Mouse (Mus musculus) neural tube, embryonic 15.5 days (tissue): ENCODE measurements around the gene Slx4. TPM values are rescaled to one million over a fixed set of nuclear protein-coding genes. Genes with fewer than 3 reads are reported as not detected.

ENCODE experiments used
- ATAC-seq: fragments of 200-750 bp; cut with Nextera tagmentation; 2 replicates; pipeline ENCODE4 v1.8.0; 2017; ENCODE audit warnings: mild to moderate bottlenecking, moderate TSS enrichment, moderate library complexity; ENCODE audit not compliant: low FRiP score
- H3K27ac ChIP-seq: fragments of 300-500 bp; sonication (generic); replicated peaks from 2 replicates; pipeline ENCODE4 v1.5.1; 2015; ENCODE audit warnings: mild to moderate bottlenecking, inconsistent platforms
- H3K27me3 ChIP-seq: fragments of 300-500 bp; sonication (generic); replicated peaks from 2 replicates; pipeline ENCODE4 v1.6.1; 2015; ENCODE audit warnings: inconsistent platforms
- H3K36me3 ChIP-seq: fragments of 300-500 bp; sonication (generic); 2 replicates; pipeline ENCODE4 v1.6.1; 2015; ENCODE audit warnings: inconsistent platforms
- H3K4me1 ChIP-seq: fragments of 300-500 bp; sonication (generic); 2 replicates; pipeline ENCODE4 v1.6.1; 2015; ENCODE audit warnings: inconsistent platforms
- H3K4me2 ChIP-seq: fragments of 300-500 bp; sonication (generic); 2 replicates; pipeline ENCODE4 v1.6.1; 2015; ENCODE audit warnings: inconsistent platforms, mild to moderate bottlenecking, moderate library complexity
- H3K4me3 ChIP-seq: fragments of 300-500 bp; sonication (generic); replicated peaks from 2 replicates; pipeline ENCODE4 v1.5.1; 2015; ENCODE audit warnings: mild to moderate bottlenecking, inconsistent platforms
- H3K9ac ChIP-seq: fragments of 300-500 bp; sonication (generic); replicated peaks from 2 replicates; pipeline ENCODE4 v1.6.1; 2015; ENCODE audit warnings: mild to moderate bottlenecking, inconsistent platforms
- H3K9me3 ChIP-seq: fragments of 300-500 bp; sonication (generic); replicated peaks from 2 replicates; pipeline ENCODE4 v1.6.1; 2016; ENCODE audit warnings: inconsistent platforms
- WGBS: fragments of 180-500 bp; shearing (Covaris S2); methylation state at CpG from one replicate; pipeline ENCODE4 v1.1.7; 2015; ENCODE audit warnings: mixed read lengths; 5-methylcytosine and 5-hydroxymethylcytosine counted together
- polyA plus RNA-seq: library from polyadenylated mRNA; unstranded; fragments of >200 nt; fragmentation: Nextera tagmentation; extraction: Ambion mirVana; gene quantifications from 2 replicates; pipeline ENCODE4 v1.2.1, GENCODE M21; 2015

Gene Slx4
- 21.6 TPM in 2 replicates for polyA plus RNA-seq

DNA sequence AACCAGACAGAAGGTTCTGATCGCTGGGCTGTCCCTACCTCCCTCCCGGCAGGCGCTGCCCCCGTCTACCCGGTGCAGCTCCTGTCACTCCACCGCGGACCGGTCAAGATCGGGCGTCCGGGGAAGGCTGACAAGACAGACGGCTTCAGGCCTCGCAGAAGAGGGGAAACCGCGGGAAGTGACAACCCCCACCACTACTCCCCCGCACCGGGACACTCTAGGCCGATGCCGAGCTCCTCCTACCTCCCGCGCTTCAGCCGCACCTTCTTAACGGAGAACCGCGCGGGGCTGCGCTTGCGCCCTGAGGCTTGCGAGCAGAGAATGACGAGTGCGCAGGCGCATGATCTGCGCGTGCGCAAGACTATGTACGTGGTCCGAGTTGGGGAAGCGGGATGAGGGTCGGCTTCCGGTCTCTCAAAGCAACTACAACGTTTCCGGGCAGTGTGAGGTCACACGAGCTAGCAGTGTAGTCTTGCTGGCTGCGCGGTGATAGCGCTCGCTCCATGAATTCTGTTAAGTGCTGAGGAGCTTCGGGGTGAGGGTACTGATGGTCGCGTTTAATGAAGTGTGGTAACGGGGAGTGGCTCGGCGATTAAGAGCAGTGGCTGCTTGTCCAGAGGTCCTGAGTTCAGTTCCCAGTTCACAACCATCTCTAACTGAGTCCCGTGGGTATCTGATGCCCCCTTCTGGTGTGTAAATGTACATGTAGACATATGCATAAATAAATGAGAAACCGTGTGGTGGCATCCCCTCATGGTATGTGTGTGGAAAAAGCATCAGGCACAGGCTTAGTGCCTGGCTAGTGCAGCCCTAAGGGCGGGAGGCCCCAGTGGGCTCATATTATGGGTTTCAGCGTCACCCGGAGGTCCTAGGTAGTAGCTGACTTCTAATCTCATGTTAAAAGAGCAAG, at the start of gene Slx4:
Gene Slx4, minus strand, starts transcription at position 282 of the 910 bp plus-strand sequence.
- H3K9ac ChIP-seq: peak within 1 kb of the TSS; percentile 91
- peak within 1 kb of the TSS; percentile 80 for H3K4me2 ChIP-seq
- no peaks in the 10 kb centered on the region for H3K9me3 ChIP-seq
- WGBS: 1% methylated on average over 58 of the region's 58 CpGs
- H3K4me1 ChIP-seq: peaks cover 21% of the 10 kb centered on the region
- H3K4me3 ChIP-seq: peak within 1 kb of the TSS; percentile 82
- H3K27me3 ChIP-seq: no peaks in the 10 kb centered on the region
- peaks cover 25% of the 10 kb centered on the region for H3K36me3 ChIP-seq
- H3K27ac ChIP-seq: peak within 1 kb of the TSS; percentile 89
- peak; percentile 97 for ATAC-seq

DNA sequence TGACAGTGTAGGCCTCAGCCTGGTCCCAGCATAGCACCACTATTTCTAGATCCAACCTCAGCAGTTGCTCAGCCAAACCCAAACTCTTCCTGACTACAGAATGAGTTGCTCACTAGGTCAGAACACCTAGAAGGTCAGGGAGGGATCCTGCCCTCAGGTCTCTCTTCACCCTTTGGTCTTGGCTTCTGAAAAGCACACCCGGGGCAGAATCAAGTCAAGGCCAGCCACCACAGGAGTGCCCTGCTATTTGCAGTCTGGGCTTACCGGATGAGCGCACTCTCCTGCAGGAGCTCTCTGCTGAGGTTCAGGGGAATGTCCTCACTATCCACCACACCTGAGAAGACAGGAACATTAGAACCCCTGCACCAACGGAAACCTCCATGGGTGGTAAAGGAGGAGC, 49.0 kb upstream of the Slx4 start:
- Histone ChIP-seq H3K4me2 (no peak overlapping the region), H3K27ac (no peak overlapping the region), H3K9ac (no peak overlapping the region), H3K4me3 (no peak overlapping the region), H3K9me3 (no peaks in the 10 kb centered on the region), H3K36me3 (peaks cover 82% of the 10 kb centered on the region), H3K27me3 (no peaks in the 10 kb centered on the region), H3K4me1 (no peaks in the 10 kb centered on the region)
- 98% methylated on average over 4 of the region's 4 CpGs for WGBS
- no peak for ATAC-seq

DNA sequence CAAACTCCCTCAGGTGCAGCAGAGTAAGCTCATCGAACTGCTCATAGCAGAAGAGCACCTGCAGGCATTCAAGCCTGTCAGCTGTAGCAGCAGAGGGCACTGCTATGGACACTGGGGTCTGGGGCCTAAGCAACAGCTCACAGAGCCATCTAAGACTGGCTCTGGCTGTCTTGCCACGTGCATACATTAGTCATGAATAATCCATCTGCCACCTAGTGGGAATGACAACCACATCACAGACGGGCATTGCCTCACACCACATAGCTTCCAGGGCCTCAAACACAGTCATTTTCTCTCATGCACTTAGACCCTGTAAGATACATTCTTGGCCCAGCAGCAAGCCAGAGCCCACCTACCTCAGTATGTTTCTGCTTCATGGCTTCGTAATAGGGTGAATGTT, 42.0 kb upstream of the Slx4 start:
- WGBS: 86% methylated on average over 4 of the region's 4 CpGs
- no peak for ATAC-seq
- H3K4me3 ChIP-seq: no peak overlapping the region
- H3K4me1 ChIP-seq: no peaks in the 10 kb centered on the region
- H3K27ac ChIP-seq: no peak overlapping the region
- H3K9me3 ChIP-seq: no peaks in the 10 kb centered on the region
- no peak overlapping the region for H3K9ac ChIP-seq
- no peak overlapping the region for H3K4me2 ChIP-seq
- peaks cover 81% of the 10 kb centered on the region for H3K36me3 ChIP-seq
- H3K27me3 ChIP-seq: no peaks in the 10 kb centered on the region

DNA sequence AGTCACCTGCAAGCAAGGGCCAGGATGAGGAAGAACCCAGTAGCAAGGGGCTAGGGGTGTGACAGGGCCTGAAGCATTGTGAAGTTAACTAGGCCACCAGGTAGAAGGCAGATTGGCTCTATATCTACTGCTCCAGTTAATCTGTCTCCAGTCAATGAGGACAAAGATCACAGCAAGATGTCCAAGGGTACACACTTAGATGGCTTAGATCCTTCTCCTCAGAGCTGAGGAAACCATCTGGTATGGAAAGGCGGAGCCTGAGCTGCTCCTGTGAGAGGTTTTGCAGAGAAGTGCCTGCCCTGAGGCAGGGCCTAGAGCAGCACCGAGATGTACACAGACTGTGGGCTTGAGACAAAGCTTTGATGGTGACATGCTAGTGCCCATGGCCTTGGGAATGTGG, 40.5 kb upstream of the Slx4 start:
- WGBS: 97% methylated on average over 2 of the region's 2 CpGs
- Histone ChIP-seq H3K27ac (no peak overlapping the region), H3K4me2 (no peak overlapping the region), H3K27me3 (no peaks in the 10 kb centered on the region), H3K9ac (no peak overlapping the region), H3K4me1 (no peaks in the 10 kb centered on the region), H3K36me3 (peaks cover 75% of the 10 kb centered on the region), H3K4me3 (no peak overlapping the region), H3K9me3 (no peaks in the 10 kb centered on the region)
- ATAC-seq: no peak

DNA sequence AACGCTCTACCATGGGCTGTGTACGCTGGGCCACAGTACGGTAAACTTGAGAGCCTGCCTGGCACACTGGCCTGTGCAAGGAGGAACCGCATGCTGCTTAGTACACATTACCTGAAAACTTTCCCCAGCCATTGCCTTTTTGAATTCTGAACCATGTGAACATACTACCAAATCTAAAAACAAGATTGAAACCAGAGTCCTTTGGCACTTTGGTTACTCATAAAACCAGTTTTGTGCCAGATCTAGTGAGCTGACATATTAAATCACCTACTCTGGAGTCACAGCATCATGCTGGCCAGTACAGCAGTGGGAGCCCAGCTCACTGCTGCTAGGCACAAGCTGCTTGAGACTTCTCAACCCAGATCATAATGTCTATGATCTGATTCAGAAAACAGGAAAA, 38.1 kb upstream of the Slx4 start:
- Histone ChIP-seq H3K9ac (no peak overlapping the region), H3K9me3 (no peaks in the 10 kb centered on the region), H3K36me3 (peaks cover 79% of the 10 kb centered on the region), H3K27ac (no peak overlapping the region), H3K4me1 (no peaks in the 10 kb centered on the region), H3K4me3 (no peak overlapping the region), H3K27me3 (no peaks in the 10 kb centered on the region), H3K4me2 (no peak overlapping the region)
- no peak for ATAC-seq
- 98% methylated on average over 4 of the region's 4 CpGs for WGBS

DNA sequence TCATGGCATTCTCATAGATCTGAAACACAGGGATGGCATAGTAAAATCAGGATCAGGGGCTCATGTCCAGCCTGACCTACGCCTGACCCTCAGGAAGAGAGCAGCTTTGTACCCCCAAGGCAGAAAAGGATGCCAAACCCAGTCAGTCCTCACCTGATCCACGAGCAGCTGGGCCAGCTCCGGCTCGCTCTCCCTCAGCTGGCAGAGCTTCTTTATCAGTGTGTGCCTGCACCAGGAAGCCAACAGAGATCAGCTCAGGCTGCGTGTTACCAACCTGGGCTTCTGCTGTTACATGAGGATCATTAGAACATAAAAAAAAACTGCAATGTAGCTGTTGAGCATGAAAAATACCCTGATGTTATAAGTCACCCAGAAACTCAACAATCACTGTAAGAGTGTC, 36.6 kb upstream of the Slx4 start:
- WGBS: 94% methylated on average over 5 of the region's 5 CpGs
- ATAC-seq: no peak
- no peaks in the 10 kb centered on the region for H3K27me3 ChIP-seq
- no peak overlapping the region for H3K27ac ChIP-seq
- no peak overlapping the region for H3K4me3 ChIP-seq
- no peaks in the 10 kb centered on the region for H3K4me1 ChIP-seq
- no peaks in the 10 kb centered on the region for H3K9me3 ChIP-seq
- H3K9ac ChIP-seq: no peak overlapping the region
- peaks cover 73% of the 10 kb centered on the region for H3K36me3 ChIP-seq
- no peak overlapping the region for H3K4me2 ChIP-seq

DNA sequence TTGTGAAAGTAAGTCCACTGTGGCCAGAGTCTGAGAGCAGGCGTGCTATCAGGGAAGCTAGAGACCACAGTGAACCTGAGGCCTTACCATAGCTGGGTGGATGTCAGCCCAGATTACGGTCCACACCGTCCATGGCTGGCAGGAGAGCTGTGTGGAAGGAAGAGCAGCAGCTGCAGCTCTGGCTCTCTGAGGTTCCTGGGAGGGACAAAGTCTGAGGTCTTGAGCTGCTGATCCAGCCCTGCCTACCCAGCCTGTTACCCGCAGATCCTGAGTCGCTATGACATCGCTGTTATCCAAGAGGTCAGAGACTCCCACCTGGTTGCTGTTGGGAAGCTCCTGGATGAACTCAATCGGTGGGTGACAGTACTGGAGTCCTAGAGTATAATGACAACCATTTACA, 34.1 kb upstream of the Slx4 start:
- no peak for ATAC-seq
- Histone ChIP-seq H3K36me3 (peaks cover 54% of the 10 kb centered on the region), H3K27me3 (no peaks in the 10 kb centered on the region), H3K9me3 (no peaks in the 10 kb centered on the region), H3K4me1 (no peaks in the 10 kb centered on the region), H3K9ac (no peak overlapping the region), H3K4me3 (no peak overlapping the region), H3K4me2 (no peak overlapping the region), H3K27ac (no peak overlapping the region)
- 95% methylated on average over 7 of the region's 7 CpGs for WGBS

DNA sequence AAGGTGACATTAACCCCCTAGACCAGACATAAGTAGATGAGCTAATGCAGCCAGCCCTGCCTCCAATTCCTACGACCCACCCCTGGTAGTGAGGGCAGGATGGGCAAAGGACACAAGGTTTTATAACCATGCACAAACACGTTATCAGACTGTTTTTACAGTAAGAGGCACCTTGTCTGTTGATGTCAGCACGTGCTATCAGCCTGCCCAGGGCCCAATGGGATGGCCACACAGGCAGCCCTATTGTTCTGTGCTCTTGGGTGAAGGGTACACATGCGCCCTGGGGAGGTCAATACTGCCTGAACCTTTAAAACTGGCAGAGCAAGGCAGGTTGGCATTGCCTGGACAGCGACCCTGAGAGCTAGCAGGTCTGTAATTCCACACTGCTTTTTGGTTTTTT, 33.2 kb upstream of the Slx4 start, which contains the start of gene Dnase1:
Gene Dnase1, plus strand, starts transcription at position 136 of the 400 bp plus-strand sequence.
- Histone ChIP-seq H3K9me3 (no peaks in the 10 kb centered on the region), H3K36me3 (peaks cover 46% of the 10 kb centered on the region), H3K4me1 (no peaks in the 10 kb centered on the region), H3K9ac (no peak within 1 kb of the TSS), H3K4me2 (no peak within 1 kb of the TSS), H3K27me3 (no peaks in the 10 kb centered on the region), H3K4me3 (no peak within 1 kb of the TSS), H3K27ac (no peak within 1 kb of the TSS)
- ATAC-seq: no peak
- WGBS: 91% methylated on average over 5 of the region's 5 CpGs

DNA sequence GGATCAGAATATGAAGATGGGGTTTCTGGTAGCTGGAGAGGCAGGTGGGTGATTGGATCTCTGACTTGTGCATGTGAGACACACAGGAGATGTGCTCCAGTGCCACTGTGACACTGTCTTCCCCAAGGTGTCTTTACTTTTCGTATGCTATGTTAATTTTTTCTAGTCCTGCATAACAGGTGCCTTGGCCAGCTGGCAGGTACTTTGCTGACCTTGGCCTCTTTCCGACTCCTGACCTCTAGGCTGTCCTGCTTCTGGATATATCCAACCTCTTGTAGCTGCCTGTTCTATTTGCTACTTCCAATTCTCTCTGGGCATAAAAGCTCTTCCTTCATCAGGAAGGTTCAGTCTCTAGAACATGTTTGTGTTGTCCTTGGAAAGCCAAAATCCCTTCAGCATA, 32.0 kb upstream of the Slx4 start:
- H3K4me2 ChIP-seq: no peak overlapping the region
- H3K4me3 ChIP-seq: no peak overlapping the region
- H3K27ac ChIP-seq: no peak overlapping the region
- H3K4me1 ChIP-seq: no peaks in the 10 kb centered on the region
- ATAC-seq: no peak
- no peaks in the 10 kb centered on the region for H3K27me3 ChIP-seq
- no peak overlapping the region for H3K9ac ChIP-seq
- WGBS: 94% methylated on average over 2 of the region's 2 CpGs
- H3K9me3 ChIP-seq: no peaks in the 10 kb centered on the region
- H3K36me3 ChIP-seq: peaks cover 37% of the 10 kb centered on the region

DNA sequence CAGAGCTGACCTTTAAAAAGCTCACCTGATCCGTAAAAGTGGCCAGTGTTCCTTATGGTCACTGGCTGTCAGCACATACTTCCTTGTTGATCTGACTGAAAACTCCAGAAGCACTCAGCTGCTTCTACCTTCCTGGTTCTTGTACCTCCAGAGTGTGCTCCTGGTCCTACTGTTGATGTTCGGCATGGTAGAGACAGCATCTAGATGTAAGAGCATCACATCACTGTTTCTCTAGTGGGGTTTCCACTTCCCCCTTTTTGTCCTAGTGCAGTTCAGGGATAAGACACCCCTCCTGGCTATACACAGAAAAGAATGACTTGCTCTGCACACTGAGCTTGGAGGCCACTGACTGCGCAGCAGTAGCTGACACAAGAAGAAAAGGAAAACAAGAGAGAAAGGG, 30.9 kb upstream of the Slx4 start:
- no peak for ATAC-seq
- 89% methylated on average over 3 of the region's 3 CpGs for WGBS
- H3K9me3 ChIP-seq: no peaks in the 10 kb centered on the region

DNA sequence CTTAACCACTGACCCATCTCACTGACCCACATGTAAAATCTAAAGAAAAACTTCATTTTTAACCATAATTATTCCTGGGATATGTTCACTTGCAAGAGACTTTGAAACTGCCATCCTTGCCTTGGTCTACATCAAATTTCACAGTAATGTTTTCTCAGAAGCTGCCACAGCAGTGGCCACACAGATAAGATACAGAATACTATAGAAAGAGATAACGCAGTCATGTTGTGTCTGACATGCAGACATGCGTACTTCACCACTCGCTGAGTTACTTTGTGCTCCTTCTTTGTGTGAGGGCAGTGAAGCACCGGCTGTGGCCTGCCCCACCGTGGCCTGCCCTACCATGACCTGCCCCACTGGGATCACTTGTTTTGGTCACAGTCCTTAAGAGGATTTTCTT, 30.4 kb upstream of the Slx4 start:
- Histone ChIP-seq H3K4me1 (no peaks in the 10 kb centered on the region), H3K27me3 (no peaks in the 10 kb centered on the region), H3K4me2 (no peak overlapping the region), H3K27ac (no peak overlapping the region), H3K36me3 (peaks cover 27% of the 10 kb centered on the region), H3K9ac (no peak overlapping the region), H3K4me3 (no peak overlapping the region), H3K9me3 (no peaks in the 10 kb centered on the region)
- ATAC-seq: no peak
- WGBS: 75% methylated on average over 5 of the region's 5 CpGs

More for the DNA sequence above, 30.9 kb upstream of the Slx4 start:
- H3K4me2 ChIP-seq: no peak overlapping the region
- H3K27me3 ChIP-seq: no peaks in the 10 kb centered on the region
- no peak overlapping the region for H3K27ac ChIP-seq
- H3K36me3 ChIP-seq: peaks cover 32% of the 10 kb centered on the region
- no peaks in the 10 kb centered on the region for H3K4me1 ChIP-seq
- H3K9ac ChIP-seq: no peak overlapping the region
- H3K4me3 ChIP-seq: no peak overlapping the region

DNA sequence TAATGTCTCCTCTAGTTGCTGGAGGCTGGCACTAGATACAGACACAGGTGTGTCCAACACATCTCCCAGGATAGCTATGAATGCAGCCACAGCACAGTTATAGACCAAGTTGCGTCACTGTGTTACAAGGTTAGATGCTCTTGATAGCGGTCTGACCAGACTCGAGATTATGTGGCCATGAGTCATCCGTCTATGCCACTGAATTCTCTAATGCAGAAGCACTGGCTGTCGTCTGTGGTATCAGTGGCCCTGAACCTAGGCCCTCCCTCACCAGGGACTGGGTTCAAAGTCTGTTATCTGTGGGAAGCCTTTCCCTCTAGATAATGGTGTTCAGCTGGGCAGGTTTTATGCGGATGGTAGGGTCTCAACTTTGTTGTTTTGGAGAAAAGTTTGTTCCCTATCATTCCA, 28.8 kb upstream of the Slx4 start:
- Histone ChIP-seq H3K36me3 (peaks cover 12% of the 10 kb centered on the region), H3K4me3 (no peak overlapping the region), H3K4me1 (no peaks in the 10 kb centered on the region), H3K27me3 (no peaks in the 10 kb centered on the region), H3K4me2 (no peak overlapping the region), H3K9ac (no peak overlapping the region), H3K27ac (no peak overlapping the region), H3K9me3 (no peaks in the 10 kb centered on the region)
- no peak for ATAC-seq
- WGBS: 92% methylated on average over 6 of the region's 6 CpGs
